Mouse (Mus musculus): ENCODE data around the gene Col7a1.

Gene Col7a1

DNA sequence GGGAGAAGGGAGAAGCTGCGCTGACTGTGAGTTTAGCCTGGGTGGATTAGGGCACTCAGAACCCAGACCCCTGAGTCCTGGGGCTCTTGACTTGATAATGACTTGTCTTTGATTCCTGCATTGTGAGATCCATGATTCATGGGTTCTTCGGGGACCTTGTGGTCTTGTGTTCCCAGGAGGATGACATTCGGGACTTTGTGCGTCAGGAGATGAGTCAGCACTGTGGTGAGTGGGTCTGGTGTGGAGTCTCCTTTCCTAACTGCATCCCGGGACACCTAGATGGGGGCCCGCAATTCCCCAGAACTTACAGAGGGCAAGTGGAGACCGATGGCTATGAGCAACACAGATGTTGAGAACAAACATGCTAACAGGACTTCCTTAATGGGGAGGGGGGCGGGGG lies 29.1 kb downstream of the Col7a1 start:
- in situ Hi-C loops (cut with MboI, MseI) = loop anchor here (10.0 kb wide), 1 partner anchor 1828 kb away; no protein-coding TSS in a partner anchor

DNA sequence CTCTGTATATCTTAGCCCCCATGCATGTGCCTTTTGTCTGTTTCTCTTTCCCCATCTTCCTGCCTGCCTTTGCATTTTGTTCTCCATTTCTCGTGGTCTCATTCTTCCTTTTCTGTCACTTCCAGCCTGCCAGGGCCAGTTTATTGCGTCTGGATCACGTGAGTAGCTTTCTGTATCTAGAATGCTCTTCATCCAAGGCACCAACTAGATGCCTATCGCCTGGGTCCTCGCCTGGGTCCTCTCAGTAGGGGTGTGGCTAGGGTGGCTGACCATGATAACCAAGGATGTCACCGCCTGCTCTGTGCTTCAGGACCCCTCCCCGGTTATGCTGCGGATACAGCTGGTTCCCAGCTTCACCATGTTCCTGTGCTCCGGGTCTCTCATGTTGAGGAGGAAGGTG lies 29.8 kb downstream of the Col7a1 start:
- in situ Hi-C loops (cut with MboI, MseI) = loop anchor here (10.0 kb wide), 1 partner anchor 1828 kb away; no protein-coding TSS in a partner anchor

GRCm38 (mm10) chr9:108985710-108986109 lies 32.3 kb downstream of the Col7a1 start, which contains the start of gene Ucn2:
Ucn2 (plus strand) TSS chr9:108986010.
- in situ Hi-C loops (cut with MboI, MseI) = loop anchor here (10.0 kb wide), 1 partner anchor 1831 kb away; no protein-coding TSS in a partner anchor

- in situ Hi-C loops (cut with MboI, MseI) = loop anchor here (10.0 kb wide), 1 partner anchor 1833 kb away; no protein-coding TSS in a partner anchor
These were observed 34.4 kb downstream of the Col7a1 start for GRCm38 (mm10) chr9:108987704-108988350.

DNA sequence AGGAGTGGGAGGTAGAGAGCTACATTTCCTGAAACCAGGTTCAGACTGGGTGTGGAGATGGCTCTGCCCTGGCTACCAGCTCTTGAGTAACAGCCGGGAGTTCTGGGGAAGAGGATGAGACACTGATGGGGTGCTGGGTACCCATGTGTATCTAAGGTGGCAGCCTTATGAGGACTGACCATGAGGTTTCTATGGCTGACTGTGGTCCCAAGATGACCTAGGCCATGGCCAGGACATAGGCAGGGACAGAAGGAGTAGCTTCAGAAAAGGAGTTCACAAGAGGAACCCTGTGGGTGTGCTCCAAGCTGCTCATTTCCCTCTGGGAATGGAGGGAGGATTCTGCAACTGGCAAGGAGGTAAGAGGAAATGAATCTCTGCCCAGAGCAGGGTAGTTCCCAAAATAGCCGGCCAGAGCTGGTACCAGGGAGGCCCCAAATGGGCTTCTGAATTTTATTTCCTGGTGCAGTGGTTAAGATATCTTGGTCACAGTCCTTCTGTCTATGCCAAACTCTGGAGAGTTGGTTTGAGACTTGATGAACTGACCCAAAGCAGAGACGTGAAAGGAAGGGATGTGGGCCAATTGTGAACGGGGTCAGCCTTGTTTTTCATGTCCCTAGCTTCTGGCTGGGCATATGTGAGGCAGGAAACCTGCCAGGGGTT lies 36.5 kb downstream of the Col7a1 start:
- in situ Hi-C loops (cut with MboI, MseI) = loop anchor here (10.0 kb wide), 1 partner anchor 1835 kb away; no protein-coding TSS in a partner anchor

DNA sequence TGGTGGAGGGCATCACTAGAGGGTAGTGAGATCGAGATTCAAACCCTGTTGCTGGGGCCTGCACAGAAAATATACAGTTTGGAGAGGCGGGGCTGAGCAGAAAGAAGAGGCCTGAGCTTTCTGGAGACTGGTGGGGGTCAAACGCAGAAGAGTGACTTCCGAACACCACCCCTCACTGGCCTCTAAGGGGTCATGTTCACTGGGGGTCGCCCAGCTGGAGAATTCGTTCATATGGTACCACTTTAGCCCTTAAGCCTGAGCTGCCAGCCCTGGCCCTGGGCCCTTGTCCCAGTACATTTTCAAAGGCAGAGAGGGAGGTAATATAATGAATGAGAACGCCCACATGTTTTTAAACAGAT lies 37.1 kb downstream of the Col7a1 start:
- in situ Hi-C loops (cut with MboI, MseI) = no loop called here

- in situ Hi-C loops (cut with MboI, MseI) = no loop called here
These were observed 38.2 kb downstream of the Col7a1 start, which contains the start of gene Pfkfb4 for GRCm38 (mm10) chr9:108991428-108992084. Pfkfb4 (plus strand) TSS chr9:108991778.

DNA sequence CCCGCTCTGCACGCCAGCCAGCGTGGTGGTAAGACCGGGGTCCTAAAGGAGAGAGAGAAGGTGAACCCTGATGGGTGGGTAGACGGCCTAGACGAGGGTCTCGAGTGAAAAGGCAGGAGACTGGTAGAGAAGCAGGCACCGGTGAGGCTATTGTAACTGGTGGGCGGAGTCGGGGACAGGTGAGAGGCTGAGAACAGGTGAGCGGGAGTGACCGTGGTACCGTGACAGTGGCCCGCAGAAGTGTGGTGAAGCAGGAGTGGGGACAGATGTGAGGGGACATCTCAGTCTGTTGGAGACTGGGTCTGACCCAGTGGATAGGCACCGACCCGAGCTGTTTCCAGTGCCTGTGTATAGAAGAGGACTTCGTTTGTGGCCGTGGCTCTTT lies 38.7 kb downstream of the Col7a1 start:
- in situ Hi-C loops (cut with MboI, MseI) = no loop called here

DNA sequence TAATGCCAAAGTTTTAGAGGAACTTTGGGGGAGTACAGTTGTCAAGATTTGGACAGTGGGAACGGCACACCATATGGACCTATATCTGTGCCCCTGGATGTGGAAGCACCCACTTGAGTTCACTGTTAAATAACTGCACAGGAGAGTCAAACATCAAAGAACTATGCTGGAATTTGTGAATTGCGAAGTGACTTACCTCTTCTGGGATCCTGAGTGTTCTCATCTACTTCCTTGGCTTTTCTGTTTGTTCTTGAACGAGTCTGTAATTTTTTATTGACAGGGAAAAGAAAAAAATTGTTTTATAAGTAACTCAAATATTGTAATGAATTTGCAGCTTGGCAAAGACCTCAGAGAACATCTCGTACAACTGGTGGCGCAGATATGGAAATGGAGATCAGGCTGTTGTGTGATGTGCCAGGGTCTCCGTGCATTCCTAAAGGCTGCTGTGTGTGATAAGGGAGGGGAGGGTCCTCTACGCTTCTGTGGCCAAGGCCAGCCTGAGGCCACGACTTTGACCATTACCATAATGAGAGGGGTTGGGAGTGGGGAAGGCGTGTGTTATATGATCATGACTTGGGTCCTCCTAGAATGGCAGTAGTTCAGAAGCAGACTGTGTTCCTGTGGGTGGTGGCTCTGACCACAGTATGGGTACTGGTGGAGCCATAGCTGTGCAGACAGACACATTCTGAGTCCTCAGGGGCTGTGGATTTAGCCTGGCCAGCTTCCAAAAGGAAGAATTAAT lies 39.4 kb downstream of the Col7a1 start:
- in situ Hi-C loops (cut with MboI, MseI) = no loop called here

- in situ Hi-C loops (cut with MboI, MseI) = no loop called here
These were observed 43.0 kb downstream of the Col7a1 start for GRCm38 (mm10) chr9:108996411-108996810.

- in situ Hi-C loops (cut with MboI, MseI) = no loop called here
These were observed 45.1 kb downstream of the Col7a1 start for GRCm38 (mm10) chr9:108998287-108999166.

- in situ Hi-C loops (cut with MboI, MseI) = no loop called here
These were observed 45.8 kb downstream of the Col7a1 start for GRCm38 (mm10) chr9:108999167-108999526.

GRCm38 (mm10) chr9:109000726-109001125 lies 47.3 kb downstream of the Col7a1 start:
- in situ Hi-C loops (cut with MboI, MseI) = loop anchor here (5.0 kb wide), 2 partner anchors 62 to 122 kb away; no protein-coding TSS in a partner anchor

DNA sequence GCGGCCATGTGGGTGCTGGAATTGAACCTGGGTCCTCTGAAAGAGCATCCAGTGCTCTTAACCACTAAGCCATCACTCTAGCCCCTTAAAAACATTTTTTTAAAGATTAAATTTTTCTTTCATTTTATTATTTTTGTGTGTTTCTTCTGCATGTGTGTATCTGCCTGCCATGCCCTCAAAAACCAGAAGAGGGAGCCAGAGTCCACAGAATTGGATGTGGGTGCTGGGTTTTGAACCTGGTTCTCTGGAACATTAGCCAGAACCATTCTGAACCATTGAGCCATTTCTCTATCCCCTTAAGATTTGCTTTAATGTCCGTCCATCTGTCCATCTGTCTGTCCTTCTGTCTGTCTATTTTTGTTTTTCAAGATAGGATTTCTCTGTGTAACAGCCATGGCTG lies 49.8 kb downstream of the Col7a1 start:
- in situ Hi-C loops (cut with MboI, MseI) = loop anchor here (5.0 kb wide), 2 partner anchors 59 to 119 kb away; no protein-coding TSS in a partner anchor

GRCm38 (mm10) chr9:109007025-109007780 lies 53.8 kb downstream of the Col7a1 start:
- in situ Hi-C loops (cut with MboI, MseI) = no loop called here

- in situ Hi-C loops (cut with MboI, MseI) = no loop called here
These were observed 54.7 kb downstream of the Col7a1 start for GRCm38 (mm10) chr9:109008081-109008480.

DNA sequence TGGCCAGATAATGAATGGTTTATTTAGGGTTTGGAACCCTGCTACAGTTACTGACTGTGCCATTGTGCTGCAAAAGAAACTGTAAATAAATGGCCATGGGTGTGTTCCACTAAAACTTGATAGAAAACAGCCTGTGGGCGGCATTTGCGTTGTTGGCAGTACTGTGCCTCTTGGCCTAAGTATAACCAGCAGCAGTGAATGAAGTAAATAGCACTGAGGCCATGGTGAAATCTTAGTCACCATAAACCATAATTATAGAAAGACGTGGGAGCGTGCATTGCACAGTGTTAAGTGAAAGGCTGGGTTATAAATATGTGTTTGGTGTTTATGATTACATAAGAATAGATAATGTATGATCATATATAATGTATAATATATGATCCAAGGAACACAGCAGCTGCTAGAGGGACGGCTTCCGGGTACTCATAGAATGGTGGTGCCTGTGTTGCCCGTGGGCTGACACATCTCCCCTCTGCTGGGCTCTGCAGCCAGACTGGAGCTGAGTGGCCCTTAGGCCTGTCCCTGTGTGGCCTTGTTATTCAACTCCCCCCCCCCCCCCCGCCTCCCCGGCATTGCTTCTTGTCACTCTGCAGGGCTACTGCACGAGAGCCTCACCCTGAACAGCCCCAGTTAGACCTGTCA lies 55.7 kb downstream of the Col7a1 start:
- in situ Hi-C loops (cut with MboI, MseI) = no loop called here

DNA sequence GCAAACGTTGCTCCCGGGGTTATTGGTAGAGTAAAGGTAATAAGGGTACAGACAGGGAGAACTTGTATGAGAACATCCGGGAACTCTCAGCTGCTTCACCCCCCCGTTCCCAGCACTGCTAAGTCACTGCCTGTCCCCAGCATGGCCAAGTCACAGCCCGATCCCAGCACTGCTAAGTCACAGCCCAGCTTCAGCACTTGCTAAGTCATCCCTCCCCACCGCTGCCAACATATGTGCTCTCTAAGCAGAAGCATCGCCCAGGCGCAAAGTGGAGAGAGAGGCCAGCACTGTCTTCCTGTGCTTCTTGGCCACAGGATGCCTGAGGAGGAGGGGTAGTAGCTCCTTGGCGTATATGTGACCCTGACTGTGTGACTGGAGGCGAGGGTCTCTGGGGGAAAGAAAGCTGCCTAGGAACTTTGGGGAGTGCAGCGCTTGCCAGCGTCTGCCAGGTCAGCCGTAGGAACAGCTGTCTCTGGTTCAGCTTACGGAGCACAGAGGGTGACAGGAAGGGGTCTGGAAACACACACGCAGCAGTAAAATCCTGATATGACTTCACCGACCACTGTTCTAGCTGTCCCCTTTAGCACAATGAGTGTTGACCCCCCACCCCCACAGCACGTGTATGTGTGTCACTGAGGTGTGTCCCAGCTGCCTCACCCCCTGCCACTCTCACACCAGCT lies 56.4 kb downstream of the Col7a1 start:
- in situ Hi-C loops (cut with MboI, MseI) = no loop called here

DNA sequence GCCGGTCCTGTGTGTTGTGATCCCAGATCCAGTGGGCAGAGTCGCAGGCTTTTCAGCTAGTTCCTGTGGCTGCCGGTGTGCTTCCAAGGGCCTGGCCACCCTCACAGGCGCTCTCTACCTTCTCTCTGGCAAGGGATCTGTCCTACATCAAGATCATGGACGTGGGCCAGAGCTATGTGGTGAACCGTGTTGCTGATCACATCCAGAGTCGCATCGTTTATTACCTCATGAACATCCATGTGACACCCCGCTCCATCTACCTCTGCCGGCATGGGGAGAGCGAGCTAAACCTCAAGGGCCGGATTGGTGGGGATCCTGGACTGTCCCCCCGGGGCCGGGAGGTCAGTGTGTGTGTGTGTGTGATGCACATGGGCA lies 56.9 kb downstream of the Col7a1 start:
- in situ Hi-C loops (cut with MboI, MseI) = no loop called here

All from T-helper 2 cell (primary cell).